Mouse (Mus musculus): Measurements from ENCODE around the gene Tmem245. TPM values are rescaled to one million over a fixed set of nuclear protein-coding genes. Genes with fewer than 3 reads are reported as not detected.
A peak's percentile ranks its signal among the peaks of the same experiment; 100 is the strongest.

Gene Tmem245
- polyA plus RNA-seq, 1 experiment from 2014 or later: 23.1 TPM

DNA sequence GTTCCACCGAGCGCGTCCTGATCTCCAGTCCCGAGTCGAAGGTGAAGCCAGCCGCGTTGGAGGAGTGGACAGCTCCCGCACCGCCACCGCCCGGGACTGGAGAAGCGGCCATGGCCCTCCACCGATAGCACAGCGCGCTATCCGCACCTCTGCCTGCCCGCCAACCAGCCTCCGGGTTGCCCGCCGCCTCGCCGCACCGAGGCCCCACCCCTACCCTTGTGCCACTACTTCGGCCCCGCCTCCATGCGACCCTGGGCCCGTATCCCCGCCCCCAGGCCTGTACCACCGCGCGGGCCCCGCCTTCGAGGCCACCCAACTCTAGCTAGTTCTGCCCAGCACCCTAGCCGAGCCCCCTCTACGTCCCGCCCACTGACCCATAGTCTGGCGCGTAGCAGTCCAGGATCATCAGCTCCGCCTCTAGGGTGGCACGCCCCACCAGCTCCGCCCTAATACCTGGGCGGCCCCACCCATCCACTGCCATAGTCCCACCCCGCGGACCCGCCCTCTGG lies 82.2 kb downstream of the Tmem245 start, which contains the start of gene Ctnnal1:
Ctnnal1 (minus strand) TSS at position 186 of the 509 bp plus-strand sequence.
- peak; percentile 95 for ATAC-seq (ENCODE audit: insufficient number of reproducible peaks, low FRiP score)
- H3K4me3 ChIP-seq: peak within 1 kb of the TSS; percentile 83
- H3K9ac ChIP-seq: peak within 1 kb of the TSS; percentile 90
- WGBS: under 1% methylated on average over 40 of the region's 45 CpGs
- no peaks in the 10 kb centered on the region for H3K9me3 ChIP-seq (replicated peaks)
- H3K36me3 ChIP-seq: no peaks in the 10 kb centered on the region
- H3K4me1 ChIP-seq (replicated peaks): peaks cover 33% of the 10 kb centered on the region
- H3K27me3 ChIP-seq (replicated peaks): no peaks in the 10 kb centered on the region
- H3K27ac ChIP-seq (ENCODE audit: poor library complexity, severe bottlenecking): peak within 1 kb of the TSS; percentile 80
- H3K4me2 ChIP-seq: peak within 1 kb of the TSS; percentile 83

GRCm38 (mm10) chr4:56864417-56865001 lies 82.7 kb downstream of the Tmem245 start:
- H3K27ac ChIP-seq (ENCODE audit: poor library complexity, severe bottlenecking): peak overlapping the region; percentile 80
- WGBS: under 1% methylated on average over 49 of the region's 49 CpGs

GRCm38 (mm10) chr4:56864016-56864415 lies 83.2 kb downstream of the Tmem245 start:
- no peak for ATAC-seq (ENCODE audit: insufficient number of reproducible peaks, low FRiP score)
- 47% methylated on average over 4 of the region's 4 CpGs for WGBS

More at GRCm38 (mm10) chr4:56864417-56865001, 82.7 kb downstream of the Tmem245 start:
- Histone ChIP-seq H3K36me3 (no peaks in the 10 kb centered on the region), H3K27me3 (replicated peaks) (no peaks in the 10 kb centered on the region), H3K9ac (peak overlapping the region; percentile 90), H3K4me3 (peak overlapping the region; percentile 83), H3K4me1 (replicated peaks) (peaks cover 33% of the 10 kb centered on the region), H3K4me2 (peak overlapping the region; percentile 83), H3K9me3 (replicated peaks) (no peaks in the 10 kb centered on the region)
- peak; percentile 49 for ATAC-seq (ENCODE audit: insufficient number of reproducible peaks, low FRiP score)

DNA sequence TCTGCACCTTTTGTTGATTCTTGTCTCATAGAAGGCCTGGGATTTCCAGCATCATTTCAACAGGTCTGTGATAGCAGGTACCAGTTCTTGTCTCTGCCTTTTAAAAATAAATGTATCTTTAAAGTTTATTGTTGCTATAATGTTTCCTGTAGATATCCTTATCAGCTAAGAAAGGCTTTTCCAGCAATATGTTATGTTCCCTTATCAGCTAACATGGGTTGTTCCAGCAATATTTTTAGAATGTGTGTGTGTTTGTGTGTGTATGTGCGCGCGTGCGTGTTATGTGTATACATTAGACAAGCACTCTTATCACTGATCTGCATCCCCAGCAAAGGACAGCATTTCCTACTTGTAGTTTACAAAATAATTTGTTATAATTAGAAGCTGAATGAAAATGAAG lies 85.7 kb downstream of the Tmem245 start:
- ATAC-seq (ENCODE audit: insufficient number of reproducible peaks, low FRiP score): no peak
- Histone ChIP-seq H3K4me3 (no peak overlapping the region), H3K9ac (no peak overlapping the region), H3K9me3 (replicated peaks) (no peaks in the 10 kb centered on the region), H3K36me3 (no peaks in the 10 kb centered on the region), H3K27ac (ENCODE audit: poor library complexity, severe bottlenecking) (no peak overlapping the region), H3K27me3 (replicated peaks) (no peaks in the 10 kb centered on the region), H3K4me2 (no peak overlapping the region), H3K4me1 (replicated peaks) (peaks cover 30% of the 10 kb centered on the region)
- 62% methylated on average over 4 of the region's 4 CpGs for WGBS

More at GRCm38 (mm10) chr4:56864016-56864415, 83.2 kb downstream of the Tmem245 start:
- Histone ChIP-seq H3K27ac (ENCODE audit: poor library complexity, severe bottlenecking) (peak overlapping the region; percentile 80; the same call in 1 of the 2 replicates), H3K27me3 (replicated peaks) (no peaks in the 10 kb centered on the region), H3K4me1 (replicated peaks) (peaks cover 31% of the 10 kb centered on the region), H3K9me3 (replicated peaks) (no peaks in the 10 kb centered on the region), H3K9ac (peak overlapping the region; percentile 90), H3K4me2 (peak overlapping the region; percentile 83), H3K36me3 (no peaks in the 10 kb centered on the region), H3K4me3 (peak overlapping the region; percentile 83)

GRCm38 (mm10) chr4:56858733-56859132 lies 88.5 kb downstream of the Tmem245 start:
- Histone ChIP-seq H3K27ac (ENCODE audit: poor library complexity, severe bottlenecking) (no peak overlapping the region), H3K36me3 (no peaks in the 10 kb centered on the region), H3K27me3 (replicated peaks) (no peaks in the 10 kb centered on the region), H3K9me3 (replicated peaks) (no peaks in the 10 kb centered on the region), H3K4me3 (no peak overlapping the region), H3K9ac (no peak overlapping the region), H3K4me2 (no peak overlapping the region), H3K4me1 (replicated peaks) (peaks cover 14% of the 10 kb centered on the region)
- ATAC-seq (ENCODE audit: insufficient number of reproducible peaks, low FRiP score): no peak
- 72% methylated on average over 9 of the region's 9 CpGs for WGBS

DNA sequence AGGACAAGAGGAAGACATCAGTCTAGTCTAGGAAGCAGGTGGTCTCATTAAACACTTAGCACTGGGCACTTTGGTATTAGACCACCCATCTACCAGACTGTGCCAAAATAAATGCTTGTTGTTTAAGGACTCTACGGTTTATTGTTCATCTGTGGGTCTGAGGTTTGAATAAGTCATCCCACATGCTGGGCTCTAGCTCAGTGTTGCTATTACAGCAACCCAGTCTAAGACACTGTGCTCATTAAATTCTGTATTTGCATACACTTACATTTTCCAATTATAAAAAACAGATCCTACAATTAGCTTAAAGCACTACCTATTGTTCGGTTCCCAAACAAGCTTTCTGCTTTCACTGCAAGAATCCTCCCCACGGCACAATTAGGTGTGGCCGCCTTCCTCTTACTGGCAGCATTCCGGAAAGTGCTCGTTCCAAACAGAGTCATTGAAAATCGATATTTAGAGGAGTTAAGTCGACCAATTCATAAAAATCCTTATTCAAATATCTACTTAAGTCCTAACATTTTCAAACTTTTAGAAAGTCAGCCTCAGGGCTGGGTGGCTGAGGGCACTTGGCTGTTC lies 90.8 kb downstream of the Tmem245 start:
- Histone ChIP-seq H3K9me3 (replicated peaks) (no peaks in the 10 kb centered on the region), H3K27ac (ENCODE audit: poor library complexity, severe bottlenecking) (no peak overlapping the region), H3K4me2 (no peak overlapping the region), H3K4me1 (replicated peaks) (peaks cover 10% of the 10 kb centered on the region), H3K36me3 (no peaks in the 10 kb centered on the region), H3K4me3 (no peak overlapping the region), H3K9ac (no peak overlapping the region), H3K27me3 (replicated peaks) (no peaks in the 10 kb centered on the region)
- no peak for ATAC-seq (ENCODE audit: insufficient number of reproducible peaks, low FRiP score)
- WGBS: 86% methylated on average over 8 of the region's 8 CpGs

DNA sequence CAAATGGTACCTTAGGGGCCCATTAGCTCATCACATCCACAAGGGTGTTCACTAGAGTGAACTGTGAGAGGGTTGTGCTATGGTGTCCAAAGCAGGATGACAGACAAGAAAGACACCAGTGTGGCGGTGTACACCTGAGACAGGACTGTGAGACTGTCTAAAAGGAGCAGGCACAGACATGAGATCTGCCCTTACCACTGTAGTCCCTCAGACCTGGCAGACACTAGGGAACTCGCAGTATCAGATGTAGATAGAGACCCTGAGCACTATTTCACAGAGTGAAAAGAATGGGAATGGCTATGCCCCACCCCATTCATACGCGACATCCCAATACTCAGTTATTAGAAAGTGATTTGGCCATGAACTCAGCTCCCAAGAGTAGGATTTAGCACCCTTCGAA lies 91.3 kb downstream of the Tmem245 start:
- WGBS: 83% methylated on average over 5 of the region's 5 CpGs
- ATAC-seq (ENCODE audit: insufficient number of reproducible peaks, low FRiP score): no peak
- H3K9me3 ChIP-seq (replicated peaks): no peaks in the 10 kb centered on the region
- H3K27me3 ChIP-seq (replicated peaks): no peaks in the 10 kb centered on the region
- H3K4me1 ChIP-seq (replicated peaks): peaks cover 15% of the 10 kb centered on the region
- no peaks in the 10 kb centered on the region for H3K36me3 ChIP-seq
- H3K4me2 ChIP-seq: no peak overlapping the region
- no peak overlapping the region for H3K27ac ChIP-seq (ENCODE audit: poor library complexity, severe bottlenecking)
- H3K4me3 ChIP-seq: no peak overlapping the region
- H3K9ac ChIP-seq: no peak overlapping the region

DNA sequence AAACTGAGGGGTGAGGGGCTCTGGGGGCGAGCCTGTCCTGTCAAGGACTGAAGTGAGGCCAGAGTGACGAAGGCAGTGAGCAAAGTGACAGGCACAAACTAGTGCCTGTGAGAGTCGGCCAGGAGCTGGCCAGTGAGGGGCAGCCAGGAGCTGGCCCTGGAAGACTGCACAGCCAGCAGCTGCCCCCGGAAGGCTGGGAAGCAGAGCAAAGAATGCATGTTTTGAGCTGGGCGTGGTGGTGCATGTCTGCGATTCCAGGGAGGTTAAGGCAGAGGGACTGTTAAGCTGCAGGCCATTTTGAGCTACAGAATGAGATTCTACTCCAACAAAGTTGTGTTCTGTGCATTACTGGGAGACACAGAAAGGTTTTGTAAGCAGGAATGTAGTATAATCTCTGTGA lies 96.5 kb downstream of the Tmem245 start:
- Histone ChIP-seq H3K4me1 (replicated peaks) (peaks cover 18% of the 10 kb centered on the region), H3K27ac (ENCODE audit: poor library complexity, severe bottlenecking) (peak overlapping the region; percentile 68), H3K27me3 (replicated peaks) (no peaks in the 10 kb centered on the region), H3K4me3 (no peak overlapping the region), H3K4me2 (peak overlapping the region; percentile 27), H3K9me3 (replicated peaks) (no peaks in the 10 kb centered on the region), H3K36me3 (0 out of 2 replicates have a peak, but pooled peaks cover 3% of the 10 kb centered on the region), H3K9ac (0 out of 2 replicates have a peak overlapping the region, but pooled peaks have one; percentile 5)
- ATAC-seq (ENCODE audit: insufficient number of reproducible peaks, low FRiP score): peak; percentile 79
- 11% methylated on average over 6 of the region's 6 CpGs for WGBS

- ATAC-seq (ENCODE audit: insufficient number of reproducible peaks, low FRiP score): no peak
- H3K36me3 ChIP-seq: peaks cover 20% of the 10 kb centered on the region
Observed at GRCm38 (mm10) chr4:56848044-56848443, 99.2 kb downstream of the Tmem245 start.

DNA sequence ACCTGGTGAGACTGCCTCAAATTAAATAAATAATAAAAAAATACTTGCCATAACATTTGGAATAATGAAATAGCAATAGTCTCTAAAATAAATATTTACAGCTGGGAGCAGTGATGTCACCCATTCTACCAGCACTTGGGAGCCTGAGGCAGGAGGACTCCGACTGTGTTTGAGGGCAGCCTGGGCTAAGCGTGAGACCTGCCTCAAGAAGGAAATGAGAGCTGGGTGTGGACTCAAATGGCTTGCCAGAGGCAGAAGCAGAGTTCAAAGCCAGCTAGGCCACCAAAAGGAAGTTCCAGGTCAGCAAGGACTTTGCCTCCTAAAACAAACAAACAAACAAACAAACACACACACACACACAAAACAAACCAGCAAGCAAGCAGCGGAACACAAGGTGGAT lies 99.8 kb downstream of the Tmem245 start:
- Histone ChIP-seq H3K27me3 (replicated peaks) (no peaks in the 10 kb centered on the region), H3K36me3 (peaks cover 20% of the 10 kb centered on the region), H3K4me1 (replicated peaks) (peaks cover 23% of the 10 kb centered on the region), H3K9me3 (replicated peaks) (peaks cover 6% of the 10 kb centered on the region), H3K27ac (ENCODE audit: poor library complexity, severe bottlenecking) (no peak overlapping the region), H3K4me2 (no peak overlapping the region), H3K9ac (no peak overlapping the region), H3K4me3 (no peak overlapping the region)
- no peak for ATAC-seq (ENCODE audit: insufficient number of reproducible peaks, low FRiP score)
- 85% methylated on average over 3 of the region's 3 CpGs for WGBS

More at GRCm38 (mm10) chr4:56848044-56848443, 99.2 kb downstream of the Tmem245 start:
- Histone ChIP-seq H3K9me3 (replicated peaks) (peaks cover 6% of the 10 kb centered on the region), H3K4me3 (no peak overlapping the region), H3K27me3 (replicated peaks) (no peaks in the 10 kb centered on the region), H3K4me2 (no peak overlapping the region), H3K27ac (ENCODE audit: poor library complexity, severe bottlenecking) (no peak overlapping the region), H3K9ac (no peak overlapping the region), H3K4me1 (replicated peaks) (peaks cover 19% of the 10 kb centered on the region)
- 86% methylated on average over 6 of the region's 6 CpGs for WGBS

GRCm38 (mm10) chr4:56845896-56846533 lies 101.2 kb downstream of the Tmem245 start:
- Histone ChIP-seq H3K4me3 (no peak overlapping the region), H3K27me3 (replicated peaks) (no peaks in the 10 kb centered on the region), H3K9ac (no peak overlapping the region), H3K4me1 (replicated peaks) (peaks cover 16% of the 10 kb centered on the region), H3K36me3 (peaks cover 20% of the 10 kb centered on the region), H3K9me3 (replicated peaks) (peaks cover 6% of the 10 kb centered on the region), H3K4me2 (no peak overlapping the region), H3K27ac (ENCODE audit: poor library complexity, severe bottlenecking) (no peak overlapping the region)
- WGBS: 51% methylated on average over 12 of the region's 12 CpGs
- ATAC-seq (ENCODE audit: insufficient number of reproducible peaks, low FRiP score): no peak

All from heart, embryonic 12.5 days (tissue).